Mouse (Mus musculus): Measurements from ENCODE around the gene Map3k1.
"Not testable (repeated sequence)": the region's sequence is repeated elsewhere in the genome, so short reads cannot be mapped to it uniquely, and the experiment has no call there.

Map3k1 gene

DNA sequence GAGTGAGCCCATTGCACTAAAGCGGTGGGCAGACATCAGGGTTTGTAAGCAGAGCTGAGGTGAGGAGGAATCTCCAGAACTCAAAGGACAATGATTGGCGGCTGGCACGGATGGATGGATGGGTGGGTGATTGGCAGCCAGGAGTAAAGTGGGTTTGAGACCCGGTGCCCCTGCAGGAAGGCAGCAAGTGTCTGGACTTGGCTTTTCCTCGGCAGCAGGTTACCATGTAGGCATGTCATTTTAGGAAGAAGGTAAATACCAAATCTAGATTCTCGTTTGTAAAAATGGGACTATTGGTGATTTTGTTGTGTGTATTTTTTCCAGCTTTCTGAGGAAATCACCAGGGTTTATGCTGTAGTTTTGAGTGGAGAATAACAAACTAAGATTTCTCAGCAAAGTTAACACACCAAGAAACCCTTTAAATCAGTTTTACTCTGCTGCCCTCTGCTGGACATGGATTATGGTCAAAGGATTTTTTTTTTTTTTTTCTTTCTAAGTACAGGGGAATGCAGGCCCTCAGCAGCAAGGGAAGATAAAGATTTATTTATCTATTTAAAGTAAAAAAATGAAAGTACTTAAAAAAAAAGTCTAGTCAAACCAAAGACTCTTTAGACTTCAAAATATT is 66.7 kb downstream of the Map3k1 start:
- peak in 1 of 2 experiments; percentile 28 for DNase-seq (ENCODE audit: low spot score in 2 of 2)

DNA sequence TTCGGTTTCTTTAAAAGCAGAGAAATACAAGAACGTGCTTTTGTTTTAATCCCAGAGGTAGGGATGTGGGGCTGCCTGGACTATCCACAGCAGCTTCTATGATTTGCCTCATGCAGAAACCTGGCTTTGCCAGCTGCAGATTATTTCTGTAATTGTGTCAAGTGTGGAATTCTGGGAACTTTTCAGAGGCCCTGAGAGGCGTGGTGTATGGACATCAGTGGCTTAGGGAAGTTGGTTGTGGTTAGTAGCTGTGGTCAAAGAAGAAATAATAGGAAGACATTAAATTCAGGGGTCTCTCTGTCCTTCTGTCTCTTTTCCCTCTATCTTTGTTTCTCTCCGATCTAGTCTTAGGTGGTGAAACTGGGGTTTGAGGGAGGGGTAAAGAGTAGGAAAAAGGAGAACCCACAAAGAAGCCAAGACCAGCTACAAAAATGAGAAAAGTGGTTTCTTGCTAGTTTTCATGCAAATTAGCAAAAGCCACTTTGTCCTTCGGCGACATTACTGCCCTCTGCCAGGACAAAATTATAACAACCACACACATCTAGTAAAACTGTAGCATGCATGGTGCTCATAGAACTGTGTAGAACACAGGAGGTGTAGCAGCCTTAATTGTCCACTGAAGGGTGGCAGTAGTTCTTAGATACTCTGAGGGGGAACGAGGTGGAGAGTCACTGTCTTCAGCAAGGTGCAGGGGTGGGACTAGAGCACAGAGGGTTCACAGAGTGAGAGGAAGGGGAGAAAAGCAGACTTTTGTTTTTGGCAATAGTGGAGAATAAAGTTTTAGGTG is 67.4 kb downstream of the Map3k1 start:
- no peak for DNase-seq (ENCODE audit: low spot score in 2 of 2)

DNA sequence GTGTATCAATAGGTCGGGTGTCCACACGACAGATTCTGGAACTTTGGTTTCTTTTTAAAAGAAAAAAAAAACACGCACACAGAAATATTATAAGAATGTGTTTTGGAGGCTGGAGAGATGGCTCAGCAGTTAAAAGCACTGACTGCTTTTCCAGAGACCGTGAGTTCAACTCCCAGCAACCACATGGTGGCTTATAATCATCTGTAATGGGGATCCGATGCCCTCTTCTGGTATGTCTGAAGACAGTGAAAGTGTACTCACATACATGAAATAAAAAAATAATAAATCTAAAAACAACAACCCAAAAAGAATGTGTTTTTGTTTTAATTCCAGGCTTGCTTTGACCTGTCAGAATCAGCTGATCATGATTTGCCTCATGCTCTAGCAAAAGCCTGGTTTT is 81.9 kb downstream of the Map3k1 start:
- no peak for DNase-seq (ENCODE audit: low spot score in 2 of 2)

DNA sequence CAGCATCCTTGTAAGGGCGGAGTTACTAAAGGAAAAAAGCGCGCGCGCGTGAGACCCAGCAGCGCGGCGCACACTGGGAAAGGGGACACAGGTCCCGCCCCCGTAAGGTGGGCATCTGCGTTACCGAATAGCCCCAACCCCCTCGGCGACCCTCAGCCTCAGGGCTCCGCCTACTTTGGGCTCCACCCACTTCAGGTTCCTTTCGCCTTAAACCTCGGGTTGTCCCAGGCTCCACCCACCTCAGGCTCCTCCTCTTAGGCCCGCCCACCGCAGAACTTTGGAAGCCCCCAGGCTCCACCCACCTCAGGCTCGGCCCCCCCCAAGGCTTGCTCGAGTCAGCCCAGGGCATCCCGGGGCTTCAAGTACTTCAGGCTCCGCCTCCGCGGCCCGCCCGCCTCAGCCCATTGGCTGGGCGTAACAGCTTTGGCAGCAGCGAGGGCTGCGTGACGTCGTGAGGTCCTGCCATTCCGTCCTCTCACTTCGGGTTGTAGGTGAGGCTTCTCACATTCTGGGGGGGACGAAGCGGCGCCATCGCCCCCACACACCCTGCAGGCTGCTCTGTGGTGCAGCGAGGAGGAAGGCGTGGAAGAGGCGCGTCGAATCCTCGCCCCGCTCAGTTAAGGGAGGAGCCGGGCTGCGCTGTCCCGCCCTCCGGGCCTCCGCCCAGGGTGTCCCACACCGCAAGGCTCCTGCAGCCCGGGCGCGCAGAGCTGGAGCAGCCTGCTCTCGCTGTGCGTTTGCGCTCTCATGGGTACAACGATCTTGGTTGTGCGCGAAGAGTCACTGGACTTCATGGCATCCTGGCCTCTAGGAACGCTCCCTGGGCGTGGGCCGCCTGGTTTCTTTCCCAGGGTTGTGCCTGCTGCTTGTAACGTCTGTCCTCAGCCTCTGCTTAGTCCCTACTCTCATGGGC is 83.4 kb downstream of the Map3k1 start:
- DNase-seq (ENCODE audit: low spot score in 2 of 2) = peak; percentile 94 to 96

DNA sequence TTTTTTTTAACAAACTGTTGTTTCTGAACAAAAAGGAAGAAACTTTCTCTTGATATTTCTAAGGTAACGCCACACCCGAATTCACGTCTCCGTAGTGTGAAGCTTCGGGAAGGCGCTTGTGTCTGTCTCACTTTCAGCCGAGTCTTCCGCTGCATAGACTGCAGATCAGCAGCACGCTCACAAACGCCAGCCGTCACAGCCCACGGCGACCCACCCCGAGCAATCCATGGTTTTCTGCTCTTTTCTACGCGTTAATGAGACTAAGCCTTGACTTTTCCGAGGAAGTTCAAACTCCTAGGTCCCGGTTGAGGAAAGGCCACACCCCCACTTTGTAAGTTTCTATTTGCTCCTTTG is 84.0 kb downstream of the Map3k1 start:
- no peak for DNase-seq (ENCODE audit: low spot score in 2 of 2)

DNA sequence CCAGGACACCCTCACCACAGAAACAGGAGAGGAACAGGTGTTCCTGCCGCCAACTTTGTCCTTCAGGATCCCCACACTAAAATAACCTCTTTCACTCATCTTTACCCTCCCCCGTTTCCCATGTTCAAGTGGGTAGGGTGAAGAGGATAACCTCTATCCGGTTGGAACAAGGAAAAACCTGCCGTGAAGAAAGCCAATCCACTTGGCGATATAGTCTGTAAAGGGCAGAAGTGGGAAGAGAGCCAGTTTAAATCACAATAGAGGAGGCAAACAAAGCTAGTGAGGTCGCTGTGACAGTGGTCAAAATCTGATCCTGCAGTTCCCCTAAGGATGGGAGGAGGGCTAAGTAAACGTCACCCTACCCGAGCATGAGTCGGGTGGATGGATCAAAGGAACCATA is 89.1 kb downstream of the Map3k1 start:
- no peak for DNase-seq (ENCODE audit: low spot score in 2 of 2)

DNA sequence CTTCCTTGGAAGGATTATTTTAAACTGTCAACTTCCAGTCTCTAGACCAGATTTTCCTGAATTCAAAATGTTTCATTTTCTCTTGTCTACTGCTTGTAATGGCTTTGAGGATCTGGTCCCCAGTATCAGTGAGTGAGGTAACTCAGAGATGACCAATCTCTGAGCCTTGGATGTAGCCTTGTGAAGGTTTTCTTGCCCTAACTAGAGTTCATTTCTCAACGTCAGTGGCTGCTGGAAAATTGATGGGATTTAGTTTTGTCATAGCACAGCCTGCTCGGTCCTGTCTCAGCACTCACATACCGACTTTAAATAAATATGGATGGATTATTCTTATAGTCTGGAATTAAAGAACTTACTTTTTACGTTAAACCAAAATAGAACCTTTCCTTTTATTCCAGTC is 98.3 kb downstream of the Map3k1 start:
- DNase-seq (ENCODE audit: low spot score in 2 of 2) = no peak

DNA sequence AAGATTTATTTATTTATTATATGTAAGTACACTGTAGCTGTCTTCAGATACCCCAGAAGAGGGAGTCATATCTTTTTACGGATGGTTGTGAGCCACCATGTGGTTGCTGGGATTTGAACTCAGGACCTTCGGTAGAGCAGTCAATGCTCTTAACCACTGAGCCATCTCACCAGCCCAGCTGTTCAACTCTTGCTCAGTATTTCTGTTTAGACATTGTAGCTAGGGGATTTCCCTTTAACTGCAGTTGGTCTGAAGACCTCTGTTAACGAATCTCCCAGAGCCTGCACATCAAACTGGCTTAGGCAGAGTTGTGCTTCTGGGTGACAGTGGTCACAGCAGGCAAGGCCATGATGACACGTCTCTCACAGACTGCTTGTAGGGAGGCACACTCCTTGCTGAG is 104.8 kb downstream of the Map3k1 start:
- not testable (repeated sequence) for DNase-seq (ENCODE audit: low spot score in 2 of 2)

DNA sequence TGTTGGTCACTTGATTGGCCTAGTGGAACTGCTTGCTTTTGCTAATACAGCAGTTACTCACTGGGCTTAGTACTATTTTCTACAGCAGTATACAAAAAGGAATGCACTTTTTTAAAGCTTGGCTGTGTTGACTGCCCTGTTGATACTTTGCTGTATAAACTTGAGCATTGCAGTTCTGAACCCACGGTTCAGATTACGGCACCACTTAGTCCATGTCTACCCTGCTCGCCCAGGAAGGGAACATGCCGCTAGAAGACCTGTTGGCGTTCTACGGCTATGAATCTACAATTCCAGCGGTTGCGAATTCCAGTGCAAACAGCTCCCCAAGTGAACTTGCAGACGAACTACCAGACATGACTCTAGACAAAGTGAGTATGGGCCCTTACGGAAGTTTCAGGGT is 105.4 kb downstream of the Map3k1 start:
- no peak for DNase-seq (ENCODE audit: low spot score in 2 of 2)
